Mouse (Mus musculus): ENCODE measurements at regions not wholly inside any gene's neighbourhood (a gene's known extent, or its start where the extent isn't known, plus 50 kb on each side); places are given as distances from the start of the nearest gene placed in this dataset.
"Not testable (repeated sequence)": the region's sequence is repeated elsewhere in the genome, so short reads cannot be mapped to it uniquely, and the experiment has no call there.

- ATAC-seq: peak; percentile 55
Observed at GRCm38 (mm10) chr15:84616880-84617279, 52.5 kb upstream of the Prr5 start.

GRCm38 (mm10) chr15:84613536-84614527 is 55.6 kb upstream of the Prr5 start:
- H3K9ac ChIP-seq (ENCODE audit: low read depth, low read length): no peak overlapping the region
- H3K4me2 ChIP-seq (replicated peaks; ENCODE audit: low read depth): no peak overlapping the region
- H3K4me3 ChIP-seq (ENCODE audit: low read depth, low read length): no peak overlapping the region
- H3K9me3 ChIP-seq (ENCODE audit: control insufficient read depth): no peaks in the 10 kb centered on the region
- WGBS: 50% methylated on average over 17 of the region's 17 CpGs
- no peak overlapping the region for H3K27ac ChIP-seq (ENCODE audit: low read depth, low read length)
- peak; percentile 100 for TF ChIP-seq CTCF (IDR thresholded peaks at IDR 0.05; ENCODE audit: low read depth)
- H3K36me3 ChIP-seq (ENCODE audit: control insufficient read depth, insufficient read depth): no peaks in the 10 kb centered on the region
- no peaks in the 10 kb centered on the region for H3K4me1 ChIP-seq (replicated peaks; ENCODE audit: control insufficient read depth, insufficient read depth, low read length)
- ATAC-seq: peak; percentile 48
- peaks cover 6% of the 10 kb centered on the region for H3K27me3 ChIP-seq (replicated peaks; ENCODE audit: control insufficient read depth, insufficient read depth, low read length)

More at GRCm38 (mm10) chr15:84616880-84617279, 52.5 kb upstream of the Prr5 start:
- not testable (repeated sequence) for H3K4me3 ChIP-seq (ENCODE audit: low read depth, low read length); H3K9ac ChIP-seq (ENCODE audit: low read depth, low read length); H3K27ac ChIP-seq (ENCODE audit: low read depth, low read length); H3K9me3 ChIP-seq (ENCODE audit: control insufficient read depth); H3K27me3 ChIP-seq (replicated peaks; ENCODE audit: control insufficient read depth, insufficient read depth, low read length); H3K4me1 ChIP-seq (replicated peaks; ENCODE audit: control insufficient read depth, insufficient read depth, low read length); H3K4me2 ChIP-seq (replicated peaks; ENCODE audit: low read depth); H3K36me3 ChIP-seq (ENCODE audit: control insufficient read depth, insufficient read depth)
- WGBS: 8% methylated on average over 8 of the region's 8 CpGs
- TF ChIP-seq CTCF (IDR thresholded peaks at IDR 0.05; ENCODE audit: low read depth): peak; percentile 88

GRCm38 (mm10) chr15:84612961-84613360 is 55.3 kb upstream of the Rtl6 start:
- H3K36me3 ChIP-seq (ENCODE audit: control insufficient read depth, insufficient read depth): no peaks in the 10 kb centered on the region
- H3K4me2 ChIP-seq (replicated peaks; ENCODE audit: low read depth): no peak overlapping the region
- no peak overlapping the region for H3K27ac ChIP-seq (ENCODE audit: low read depth, low read length)
- TF ChIP-seq CTCF (IDR thresholded peaks at IDR 0.05; ENCODE audit: low read depth): no peak
- no peak for ATAC-seq
- WGBS: 40% methylated on average over 2 of the region's 2 CpGs
- H3K4me3 ChIP-seq (ENCODE audit: low read depth, low read length): no peak overlapping the region
- H3K4me1 ChIP-seq (replicated peaks; ENCODE audit: control insufficient read depth, insufficient read depth, low read length): no peaks in the 10 kb centered on the region
- H3K9me3 ChIP-seq (ENCODE audit: control insufficient read depth): no peaks in the 10 kb centered on the region
- no peak overlapping the region for H3K9ac ChIP-seq (ENCODE audit: low read depth, low read length)
- peaks cover 6% of the 10 kb centered on the region for H3K27me3 ChIP-seq (replicated peaks; ENCODE audit: control insufficient read depth, insufficient read depth, low read length)

- H3K4me1 ChIP-seq (replicated peaks; ENCODE audit: control insufficient read depth, insufficient read depth, low read length): no peaks in the 10 kb centered on the region
- WGBS: 35% methylated on average over 15 of the region's 15 CpGs
- no peaks in the 10 kb centered on the region for H3K9me3 ChIP-seq (ENCODE audit: control insufficient read depth)
- no peak for ATAC-seq
- peaks cover 2% of the 10 kb centered on the region for H3K27me3 ChIP-seq (replicated peaks; ENCODE audit: control insufficient read depth, insufficient read depth, low read length)
- H3K4me3 ChIP-seq (ENCODE audit: low read depth, low read length): no peak overlapping the region
- H3K27ac ChIP-seq (ENCODE audit: low read depth, low read length): no peak overlapping the region
- H3K9ac ChIP-seq (ENCODE audit: low read depth, low read length): no peak overlapping the region
- no peak overlapping the region for H3K4me2 ChIP-seq (replicated peaks; ENCODE audit: low read depth)
- H3K36me3 ChIP-seq (ENCODE audit: control insufficient read depth, insufficient read depth): no peaks in the 10 kb centered on the region
- no peak for TF ChIP-seq CTCF (IDR thresholded peaks at IDR 0.05; ENCODE audit: low read depth)
Observed at GRCm38 (mm10) chr15:84609825-84610442, 52.3 kb upstream of the Rtl6 start.

- Histone ChIP-seq H3K4me2 (replicated peaks; ENCODE audit: low read depth) (no peak overlapping the region), H3K27me3 (replicated peaks; ENCODE audit: control insufficient read depth, insufficient read depth, low read length) (peaks cover 2% of the 10 kb centered on the region), H3K4me3 (ENCODE audit: low read depth, low read length) (no peak overlapping the region), H3K27ac (ENCODE audit: low read depth, low read length) (no peak overlapping the region), H3K9me3 (ENCODE audit: control insufficient read depth) (no peaks in the 10 kb centered on the region), H3K4me1 (replicated peaks; ENCODE audit: control insufficient read depth, insufficient read depth, low read length) (no peaks in the 10 kb centered on the region), H3K9ac (ENCODE audit: low read depth, low read length) (no peak overlapping the region), H3K36me3 (ENCODE audit: control insufficient read depth, insufficient read depth) (no peaks in the 10 kb centered on the region)
- ATAC-seq: no peak
- WGBS: 43% methylated on average over 5 of the region's 5 CpGs
- no peak for TF ChIP-seq CTCF (IDR thresholded peaks at IDR 0.05; ENCODE audit: low read depth)
Observed at GRCm38 (mm10) chr15:84609063-84609462, 51.4 kb upstream of the Rtl6 start.
